In genomic region chr5:73414172-73414571, GRCm38 (mm10) we compare ENCODE assay signal across 18 mouse cellular contexts. TPM values are rescaled to one million over a fixed set of nuclear protein-coding genes. Genes with fewer than 3 reads are reported as not detected.
"Had no signal": no experiment of that assay in that cellular context is flagged by ENCODE, and none has a peak within 500 bp of the region (broad histone marks: within the 10 kb centered on the region; RNA-seq: fewer than 3 reads in every experiment).

No protein-coding gene starts in this region.

- H3K4me3 ChIP-seq: neural tube, embryonic 13.5 days; neural tube, embryonic 15.5 days; stomach, embryonic 15.5 days had no signal

- H3K4me1 ChIP-seq: neural tube, embryonic 13.5 days; neural tube, embryonic 15.5 days; stomach, embryonic 15.5 days had no signal

- H3K9ac ChIP-seq: neural tube, embryonic 13.5 days; neural tube, embryonic 15.5 days; stomach, embryonic 15.5 days had no signal

- H3K4me2 ChIP-seq: neural tube, embryonic 13.5 days; neural tube, embryonic 15.5 days; stomach, embryonic 15.5 days had no signal

- H3K27ac ChIP-seq: neural tube, embryonic 13.5 days; neural tube, embryonic 15.5 days; stomach, embryonic 15.5 days; stomach, postnatal 0 days had no signal

- H3K9me3 ChIP-seq: neural tube, embryonic 13.5 days; neural tube, embryonic 15.5 days; stomach, embryonic 15.5 days had no signal

- H3K27me3 ChIP-seq: neural tube, embryonic 13.5 days; neural tube, embryonic 15.5 days; stomach, embryonic 15.5 days had no signal

- DNase-seq: right cerebral cortex, adult 18-20 months; right cerebral cortex, postnatal 14 days; right cerebral cortex, postnatal 25 days; right cerebral cortex, postnatal 4 days; spleen, adult 18-20 months; thymus, adult 18-20 months; thymus, adult 2 months; thymus, postnatal 14 days; thymus, postnatal 25 days; thymus, postnatal 36 days; thymus, postnatal 4 days had no signal

- H3K36me3 ChIP-seq: neural tube, embryonic 13.5 days; neural tube, embryonic 15.5 days; stomach, embryonic 15.5 days had no signal

RNA-seq across cellular contexts. Expression of gene Cwh43, which starts 8.3 kb away (rescaled TPM):
- total RNA-seq: neutrophil, adult 5-6 weeks had no signal
- polyA plus RNA-seq: spleen, adult 2 months; stomach, embryonic 14.5 days had no signal
